Mouse (Mus musculus) lung, embryonic 14.5 days (tissue): ENCODE data around the gene Tmem184a. TPM values are rescaled to one million over a fixed set of nuclear protein-coding genes. Genes with fewer than 3 reads are reported as not detected.

Experiments used
- ATAC-seq: fragments of 200-750 bp; cut with Nextera tagmentation; 2 replicates; pipeline ENCODE4 v1.8.0; 2017; ENCODE audit warnings: mild to moderate bottlenecking, moderate TSS enrichment, moderate library complexity; ENCODE audit not compliant: insufficient read depth
- DNase-seq: peaks from one replicate; pipeline ENCODE4 v3.0.0-alpha.2; 2015
- H3K27ac ChIP-seq: fragments of 300-500 bp; sonication (generic); 2 replicates; pipeline ENCODE4 v1.5.1; 2014; ENCODE audit warnings: low read depth, mild to moderate bottlenecking, moderate library complexity
- H3K27me3 ChIP-seq: fragments of 300-500 bp; sonication (generic); 2 replicates; pipeline ENCODE4 v1.6.1; 2014; ENCODE audit warnings: low read length, control low read depth; ENCODE audit not compliant: insufficient read depth
- H3K36me3 ChIP-seq: fragments of 300-500 bp; sonication (generic); 2 replicates; pipeline ENCODE4 v1.6.1; 2014; ENCODE audit warnings: control low read depth; ENCODE audit not compliant: insufficient read depth
- H3K4me1 ChIP-seq: fragments of 300-500 bp; sonication (generic); 2 replicates; pipeline ENCODE4 v1.6.1; 2014; ENCODE audit warnings: antibody characterized with exemption, control low read depth; ENCODE audit not compliant: insufficient read depth
- H3K4me2 ChIP-seq: fragments of 300-500 bp; sonication (generic); 2 replicates; pipeline ENCODE4 v1.6.1; 2014; ENCODE audit warnings: mild to moderate bottlenecking
- H3K4me3 ChIP-seq: fragments of 300-500 bp; sonication (generic); 2 replicates; pipeline ENCODE4 v1.5.1; 2014; ENCODE audit warnings: low read depth, low read length
- H3K9ac ChIP-seq: fragments of 300-500 bp; sonication (generic); 2 replicates; pipeline ENCODE4 v1.6.1; 2014
- H3K9me3 ChIP-seq: fragments of 300-500 bp; sonication (generic); 2 replicates; pipeline ENCODE4 v1.6.1; 2016; ENCODE audit warnings: low read depth, low read length, control low read depth
- CTCF ChIP-seq: IDR thresholded peaks from 2 replicates; pipeline ENCODE4 v1.5.1; 2016; ENCODE audit warnings: antibody characterized with exemption, low read depth
- WGBS: fragments of 180-500 bp; shearing (Covaris S2); extraction: QIAGEN DNeasy Blood & Tissue Kit; methylation state at CpG from one replicate; pipeline ENCODE4 v1.1.7; 2014; 5-methylcytosine and 5-hydroxymethylcytosine counted together
- polyA plus RNA-seq: library from polyadenylated mRNA; unstranded; fragments of >200 nt; fragmentation: Nextera tagmentation; extraction: Ambion mirVana; gene quantifications from 2 replicates; pipeline ENCODE4 v1.2.1, GENCODE M21; 2014

Tmem184a gene
- polyA plus RNA-seq, 1 experiment from 2014 or later, result 10.5 TPM

DNA sequence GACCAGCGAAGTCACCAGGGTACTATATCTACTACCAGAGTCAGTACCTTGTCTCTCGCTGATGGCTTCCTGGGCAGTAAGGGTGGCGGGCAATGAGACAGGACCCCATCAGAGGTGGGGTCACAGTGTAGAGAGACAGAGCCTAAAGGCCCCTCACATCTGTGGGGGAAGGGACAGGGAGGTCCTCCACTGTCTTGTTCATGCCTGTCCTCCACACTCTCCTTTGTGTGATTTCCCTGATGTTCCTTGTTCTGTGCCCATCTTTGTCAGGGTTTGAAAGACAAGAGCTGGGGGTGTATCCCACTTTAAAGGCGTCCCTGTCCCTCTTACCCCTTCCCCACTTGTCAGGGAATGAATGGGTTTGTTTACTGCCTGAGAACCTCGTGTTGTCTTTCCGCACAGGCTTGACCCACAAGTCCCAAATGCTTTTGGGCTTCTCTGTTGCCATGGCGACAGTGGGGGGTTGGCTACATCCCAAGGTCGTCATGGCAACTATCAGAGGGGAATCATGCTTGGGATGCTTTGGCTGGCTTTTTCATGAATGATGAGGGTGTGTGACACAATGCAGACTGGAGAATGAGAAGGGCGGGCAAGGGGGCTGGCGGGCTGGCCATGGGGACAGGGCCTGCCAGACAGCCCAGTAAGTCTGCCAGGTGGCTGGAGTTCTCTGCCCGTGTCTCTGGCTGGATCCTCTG lies 22.1 kb downstream of the Tmem184a start:
- peaks cover 24% of the 10 kb centered on the region for H3K36me3 ChIP-seq
- H3K9me3 ChIP-seq, result no peaks in the 10 kb centered on the region
- peak overlapping the region; percentile 89 for H3K27ac ChIP-seq
- peak overlapping the region; percentile 57 for H3K4me2 ChIP-seq
- ATAC-seq (peak; percentile 71), DNase-seq (peak; percentile 96)
- peaks cover 40% of the 10 kb centered on the region for H3K4me1 ChIP-seq
- TF ChIP-seq CTCF, result no peak
- WGBS, result 19% methylated on average over 11 of the region's 11 CpGs
- peak overlapping the region; percentile 16; the same call in 1 of the 2 replicates for H3K4me3 ChIP-seq
- H3K9ac ChIP-seq, result 0 out of 2 replicates have a peak overlapping the region, but pooled peaks have one; percentile 17
- H3K27me3 ChIP-seq, result no peaks in the 10 kb centered on the region

GRCm38 (mm10) chr5:139796900-139797299 lies 22.8 kb downstream of the Tmem184a start:
- Histone ChIP-seq H3K4me1 (peaks cover 45% of the 10 kb centered on the region), H3K4me2 (peak overlapping the region; percentile 57), H3K4me3 (no peak overlapping the region), H3K27me3 (no peaks in the 10 kb centered on the region), H3K9ac (peak overlapping the region; percentile 27; the same call in 1 of the 2 replicates), H3K36me3 (peaks cover 24% of the 10 kb centered on the region), H3K27ac (peak overlapping the region; percentile 89), H3K9me3 (no peaks in the 10 kb centered on the region)
- WGBS, result 4% methylated on average over 13 of the region's 13 CpGs
- ATAC-seq (peak; percentile 72), DNase-seq (peak; percentile 89)
- TF ChIP-seq CTCF, result no peak

- TF ChIP-seq CTCF, result no peak
- Histone ChIP-seq H3K4me2 (peak overlapping the region; percentile 57; the same call in 1 of the 2 replicates), H3K27me3 (no peaks in the 10 kb centered on the region), H3K9me3 (no peaks in the 10 kb centered on the region), H3K36me3 (peaks cover 17% of the 10 kb centered on the region), H3K9ac (no peak overlapping the region; the same call in 1 of the 2 replicates), H3K4me3 (no peak overlapping the region), H3K4me1 (peaks cover 48% of the 10 kb centered on the region), H3K27ac (peak overlapping the region; percentile 89; the same call in 1 of the 2 replicates)
- 64% methylated on average over 9 of the region's 9 CpGs for WGBS
- DNase-seq (no peak), ATAC-seq (no peak)
These were observed 23.6 kb downstream of the Tmem184a start for GRCm38 (mm10) chr5:139796001-139796620.

DNA sequence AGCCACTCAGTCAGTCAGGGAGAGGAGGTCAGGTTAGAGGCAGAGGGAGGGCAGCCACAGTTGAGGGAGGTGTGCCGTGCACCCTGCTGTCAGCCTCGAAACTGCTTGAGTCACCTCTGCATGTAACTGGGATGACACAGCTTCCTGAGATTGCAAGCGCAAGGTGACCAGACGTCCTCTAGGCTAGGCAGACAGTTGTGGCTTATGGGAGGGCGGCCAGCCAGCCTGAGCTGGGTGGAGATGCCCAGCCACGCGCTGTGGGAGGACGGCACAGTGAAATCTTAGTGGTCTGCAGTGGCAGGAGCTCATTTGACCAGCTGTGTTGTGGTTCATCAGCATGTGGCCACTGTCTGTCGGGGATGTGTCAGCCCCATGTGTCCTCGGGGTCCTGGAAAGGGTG lies 24.8 kb downstream of the Tmem184a start:
- Histone ChIP-seq H3K4me1 (peaks cover 51% of the 10 kb centered on the region), H3K4me2 (no peak overlapping the region; the same call in 1 of the 2 replicates), H3K27ac (no peak overlapping the region), H3K9me3 (no peaks in the 10 kb centered on the region), H3K4me3 (no peak overlapping the region), H3K9ac (no peak overlapping the region), H3K36me3 (peaks cover 6% of the 10 kb centered on the region), H3K27me3 (no peaks in the 10 kb centered on the region)
- TF ChIP-seq CTCF, result no peak
- ATAC-seq (no peak), DNase-seq (no peak)
- WGBS, result 48% methylated on average over 10 of the region's 10 CpGs

GRCm38 (mm10) chr5:139794137-139794536 lies 25.6 kb downstream of the Tmem184a start:
- no peaks in the 10 kb centered on the region for H3K9me3 ChIP-seq
- H3K4me2 ChIP-seq, result peak overlapping the region; percentile 100
- peaks cover 51% of the 10 kb centered on the region for H3K4me1 ChIP-seq
- 68% methylated on average over 5 of the region's 5 CpGs for WGBS
- no peak for TF ChIP-seq CTCF
- H3K9ac ChIP-seq, result no peak overlapping the region; the same call in 1 of the 2 replicates
- ATAC-seq, result no peak
- no peak overlapping the region for H3K27ac ChIP-seq
- H3K27me3 ChIP-seq, result no peaks in the 10 kb centered on the region
- no peaks in the 10 kb centered on the region for H3K36me3 ChIP-seq
- no peak for DNase-seq
- H3K4me3 ChIP-seq, result no peak overlapping the region; the same call in 1 of the 2 replicates

- DNase-seq (peak; percentile 55), ATAC-seq (no peak)
- no peaks in the 10 kb centered on the region for H3K36me3 ChIP-seq
- H3K9me3 ChIP-seq, result no peaks in the 10 kb centered on the region
- peak overlapping the region; percentile 55; the same call in 1 of the 2 replicates for H3K27ac ChIP-seq
- H3K4me2 ChIP-seq, result peak overlapping the region; percentile 100
- TF ChIP-seq CTCF, result no peak
- peak overlapping the region; percentile 91 for H3K4me3 ChIP-seq
- H3K27me3 ChIP-seq, result no peaks in the 10 kb centered on the region
- peaks cover 45% of the 10 kb centered on the region for H3K4me1 ChIP-seq
- H3K9ac ChIP-seq, result peak overlapping the region; percentile 44; the same call in 1 of the 2 replicates
- 24% methylated on average over 11 of the region's 11 CpGs for WGBS
These were observed 26.2 kb downstream of the Tmem184a start for GRCm38 (mm10) chr5:139793338-139794089.
